Mouse (Mus musculus) cerebellum, adult 11-12 months (tissue): Measurements from ENCODE around the gene Nup155.
"Not testable (repeated sequence)": the region's sequence is repeated elsewhere in the genome, so short reads cannot be mapped to it uniquely, and the experiment has no call there.

ENCODE experiments used
- DNase-seq: peaks from one replicate; pipeline ENCODE4 v3.0.0; 2022

Nup155 gene

DNA sequence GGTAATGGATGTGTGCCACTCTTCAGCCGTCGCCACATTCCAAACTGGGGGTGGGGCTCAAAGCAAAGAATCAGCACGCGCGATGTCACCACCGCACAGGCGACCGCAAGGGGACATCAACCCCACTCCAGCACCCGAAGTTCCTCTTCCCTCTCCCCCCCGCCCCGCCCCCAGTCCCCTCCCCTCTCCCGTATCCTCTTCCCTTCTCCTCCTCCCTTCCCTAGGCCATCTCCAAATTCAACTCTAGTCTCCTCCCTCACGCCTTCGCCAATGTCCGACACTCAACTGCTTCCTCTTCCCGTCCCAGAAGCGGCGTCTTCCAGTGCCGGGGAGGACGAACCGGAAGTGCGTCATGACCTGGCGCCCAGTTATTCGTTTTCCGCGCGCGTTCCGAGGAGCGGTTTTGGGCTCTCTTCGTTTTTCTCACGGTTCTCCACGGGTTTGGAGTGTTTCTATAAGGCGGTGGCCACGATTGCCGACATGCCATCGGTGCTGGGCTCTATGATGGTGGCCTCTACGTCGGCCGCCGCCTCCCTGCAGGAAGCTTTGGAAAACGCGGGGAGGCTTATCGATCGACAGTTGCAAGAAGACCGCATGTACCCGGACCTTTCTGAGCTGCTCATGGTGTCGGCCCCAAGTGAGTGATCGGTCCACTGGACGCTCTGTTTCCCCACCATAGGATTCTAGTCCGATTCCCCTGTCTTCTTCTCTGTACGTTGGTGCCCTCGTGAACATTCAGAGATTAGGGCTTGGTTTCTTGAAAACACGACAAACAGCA, at the start of gene Nup155:
Gene Nup155, plus strand, starts transcription at position 308 of the 778 bp plus-strand sequence.
- DNase-seq: peak; percentile 92

DNA sequence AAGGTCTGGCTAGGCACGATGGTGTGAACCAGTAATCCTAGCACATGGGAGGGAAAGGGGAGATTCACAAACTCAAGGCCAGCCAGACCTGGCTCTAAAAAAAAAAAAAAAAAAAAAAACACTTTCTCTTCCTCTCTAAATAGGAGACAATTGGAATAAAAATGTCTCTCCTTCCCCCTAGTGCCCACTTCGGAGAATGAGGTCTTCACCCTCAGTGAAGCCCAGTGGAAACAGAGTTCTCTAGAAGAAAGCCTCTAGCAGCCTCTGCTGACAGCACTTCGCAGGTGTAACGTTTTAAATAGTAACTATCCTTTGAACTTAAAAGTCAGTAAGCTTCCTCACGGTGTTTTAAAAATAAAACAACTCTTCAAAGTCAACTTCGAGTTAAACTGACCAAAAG, 43.9 kb upstream of the Nup155 start:
- no peak for DNase-seq

DNA sequence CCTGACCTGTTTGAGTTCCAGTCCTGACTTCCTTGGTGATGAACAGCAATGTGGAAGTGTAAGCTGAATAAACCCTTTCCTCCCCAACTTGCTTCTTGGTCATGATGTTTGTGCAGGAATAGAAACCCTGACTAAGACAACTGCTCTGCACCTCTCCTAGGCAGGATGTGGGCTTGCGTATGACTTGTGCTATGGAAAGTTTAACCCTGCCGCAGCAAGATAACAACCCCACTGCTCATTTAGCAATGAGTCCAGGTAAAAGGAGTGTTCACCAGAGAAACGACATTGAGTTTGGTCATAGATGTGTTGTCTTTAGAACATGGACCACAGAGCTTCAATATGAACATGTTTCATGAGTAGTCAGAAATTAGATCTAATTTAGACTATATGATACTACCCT, 35.9 kb upstream of the Nup155 start:
- DNase-seq: not testable (repeated sequence)

DNA sequence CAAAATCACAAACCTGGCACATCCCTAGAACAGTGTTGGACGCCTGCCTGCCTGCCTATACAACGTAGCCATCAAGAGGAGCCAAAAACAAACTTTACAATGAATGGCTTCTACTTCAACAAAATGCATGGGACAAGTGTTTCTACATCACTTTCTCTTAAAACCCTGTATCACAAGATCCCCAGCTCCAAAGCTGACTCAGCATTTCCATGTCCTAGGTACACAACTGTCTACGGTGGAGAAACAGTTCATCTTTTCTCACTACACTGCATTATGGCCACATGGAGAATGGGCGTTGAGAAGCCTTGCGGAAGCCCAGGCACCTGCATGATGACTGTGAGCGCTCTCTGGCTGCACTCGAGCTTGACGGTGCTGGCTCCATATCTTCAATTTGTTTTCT, 26.9 kb upstream of the Nup155 start:
- no peak for DNase-seq

DNA sequence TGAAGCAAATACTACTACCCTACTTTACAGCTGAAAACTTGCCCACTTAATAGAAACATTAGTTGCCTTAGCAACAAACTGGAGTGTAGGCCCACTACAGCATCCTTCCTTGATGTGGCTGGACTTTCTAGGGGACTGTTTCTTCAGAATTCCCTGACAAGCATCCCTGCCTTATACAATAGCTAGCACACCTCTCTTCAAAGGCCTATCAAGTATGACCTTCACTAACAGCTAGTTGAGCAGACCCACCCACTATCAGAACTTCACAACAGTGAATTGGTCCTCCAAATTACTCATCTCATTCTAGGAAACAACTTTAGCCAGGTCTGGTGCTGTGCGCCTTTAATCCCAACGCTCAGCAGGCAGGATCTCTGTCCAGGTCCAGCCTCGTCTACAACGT, 21.8 kb upstream of the Nup155 start:
- no peak for DNase-seq

DNA sequence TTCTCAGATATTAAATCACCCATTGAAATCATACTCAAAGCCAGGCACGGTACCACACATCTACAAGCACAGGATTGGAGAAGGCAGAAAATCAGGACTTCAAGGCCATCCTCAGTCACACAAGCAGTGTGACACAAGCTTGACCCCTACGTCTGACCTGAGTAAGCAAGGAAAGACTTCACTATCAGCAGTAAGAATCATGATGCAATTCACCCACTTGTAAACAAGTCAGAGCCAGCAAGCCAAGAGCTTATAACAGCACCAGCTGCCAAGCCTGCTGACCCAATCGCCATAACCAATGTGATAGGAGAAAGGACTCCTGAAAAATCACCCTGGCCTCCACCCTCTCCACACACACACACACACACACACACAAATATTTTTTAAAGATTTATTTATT, 20.4 kb upstream of the Nup155 start:
- DNase-seq: no peak

DNA sequence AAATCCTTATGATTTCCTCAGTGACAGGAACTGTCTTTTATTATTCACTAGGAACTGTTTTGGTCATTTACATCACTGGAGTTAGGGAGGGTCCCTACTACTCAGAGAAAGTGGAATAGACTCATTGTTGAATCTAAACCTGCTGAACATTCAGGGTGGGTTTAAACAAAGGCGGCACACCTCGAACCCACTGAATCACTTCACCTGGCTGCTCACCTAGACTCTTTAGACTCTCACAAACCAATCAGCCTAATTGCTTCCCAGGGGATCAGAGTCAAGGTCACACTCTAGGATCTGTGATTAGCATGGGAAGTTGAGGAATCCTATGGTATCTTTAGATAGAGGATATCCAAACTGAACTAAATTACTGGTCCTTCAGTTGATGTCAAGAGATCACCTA, 18.4 kb upstream of the Nup155 start:
- DNase-seq: no peak

DNA sequence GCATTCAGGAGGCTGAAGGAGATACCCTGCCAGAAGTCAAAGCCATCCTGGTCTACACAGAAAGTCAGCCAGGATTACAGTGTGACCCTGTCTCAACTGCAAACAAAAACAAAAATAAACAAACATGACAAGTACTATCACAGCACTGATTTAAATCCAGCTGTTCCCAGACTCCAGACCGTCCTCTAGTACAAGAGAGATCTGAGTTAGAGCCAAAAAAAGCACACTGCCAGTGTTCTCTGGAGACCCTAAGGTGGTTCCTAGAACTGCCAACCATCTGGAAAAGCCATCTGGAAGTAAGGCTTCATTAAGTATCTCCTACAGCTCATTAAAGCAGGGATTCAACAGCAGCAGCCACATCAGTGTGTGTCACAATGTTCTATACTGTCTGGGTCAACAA, 16.4 kb upstream of the Nup155 start:
- not testable (repeated sequence) for DNase-seq

DNA sequence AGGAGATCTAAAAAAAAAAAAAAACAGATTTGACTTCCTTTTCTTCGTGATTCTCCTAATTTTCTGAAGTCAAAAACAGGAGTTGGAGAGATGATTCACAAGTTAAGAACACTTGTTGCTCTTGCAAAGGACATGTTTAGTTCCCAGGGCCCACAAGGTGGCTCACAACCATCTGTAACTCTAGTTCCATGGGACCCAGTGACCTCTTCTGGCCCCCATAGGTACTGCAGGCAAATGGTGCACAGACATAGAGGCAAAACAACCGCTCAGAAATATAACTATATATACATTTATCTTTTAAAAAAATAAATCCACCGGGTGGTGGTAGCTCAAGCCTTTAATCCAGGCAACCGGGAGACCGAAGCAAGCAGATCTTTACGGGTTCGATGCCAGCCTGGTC, 11.2 kb upstream of the Nup155 start:
- peak; percentile 26 for DNase-seq

DNA sequence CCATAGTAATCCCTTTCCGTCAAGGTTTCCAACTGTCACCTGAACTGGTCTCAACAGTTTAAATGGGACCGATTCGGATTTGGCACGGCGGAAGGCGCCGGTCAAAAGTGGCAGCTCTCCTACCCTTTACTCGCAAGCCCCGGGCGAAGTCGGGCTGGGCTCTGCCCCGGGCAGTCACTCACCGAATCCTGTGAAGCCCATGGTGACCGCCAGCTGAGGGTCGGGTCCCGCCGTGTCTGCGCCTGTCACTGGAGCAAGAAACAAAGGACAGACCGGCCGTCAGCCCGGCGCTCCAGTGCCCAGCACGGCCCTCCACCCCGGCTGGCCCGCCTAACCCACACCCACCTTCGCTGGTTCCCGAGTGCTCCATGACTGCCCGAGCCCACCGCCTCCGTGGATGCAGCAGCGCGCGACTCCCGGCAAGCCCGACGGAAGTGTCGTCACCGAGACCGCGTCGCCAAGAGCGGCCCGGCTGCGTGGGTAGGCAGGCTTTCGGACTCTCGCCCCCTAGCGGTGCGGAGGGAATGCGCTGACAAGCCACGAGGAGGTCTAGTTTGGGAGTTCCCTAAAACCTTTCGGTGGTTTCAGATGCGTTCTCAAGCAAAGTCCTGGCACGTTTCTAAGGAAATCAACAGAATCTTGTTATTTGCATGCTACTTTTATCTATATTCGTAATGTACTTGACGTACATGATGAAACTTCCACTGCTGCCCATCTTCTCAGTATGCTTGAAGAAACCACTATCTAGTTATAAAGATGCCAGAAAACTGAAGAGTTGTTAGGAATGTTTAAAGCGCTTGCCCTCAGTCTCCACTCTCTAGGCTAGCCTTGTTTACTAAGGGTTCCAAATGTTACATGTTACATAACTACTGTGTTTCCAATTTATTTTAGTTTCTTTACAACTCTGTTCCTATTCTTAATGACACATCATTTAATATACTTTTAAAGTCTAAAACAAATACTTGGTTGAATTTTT, 10.0 kb upstream of the Nup155 start, which contains the start of gene Wdr70:
Gene Wdr70, minus strand, starts transcription at position 436 of the 976 bp plus-strand sequence.
- peak; percentile 93 for DNase-seq

DNA sequence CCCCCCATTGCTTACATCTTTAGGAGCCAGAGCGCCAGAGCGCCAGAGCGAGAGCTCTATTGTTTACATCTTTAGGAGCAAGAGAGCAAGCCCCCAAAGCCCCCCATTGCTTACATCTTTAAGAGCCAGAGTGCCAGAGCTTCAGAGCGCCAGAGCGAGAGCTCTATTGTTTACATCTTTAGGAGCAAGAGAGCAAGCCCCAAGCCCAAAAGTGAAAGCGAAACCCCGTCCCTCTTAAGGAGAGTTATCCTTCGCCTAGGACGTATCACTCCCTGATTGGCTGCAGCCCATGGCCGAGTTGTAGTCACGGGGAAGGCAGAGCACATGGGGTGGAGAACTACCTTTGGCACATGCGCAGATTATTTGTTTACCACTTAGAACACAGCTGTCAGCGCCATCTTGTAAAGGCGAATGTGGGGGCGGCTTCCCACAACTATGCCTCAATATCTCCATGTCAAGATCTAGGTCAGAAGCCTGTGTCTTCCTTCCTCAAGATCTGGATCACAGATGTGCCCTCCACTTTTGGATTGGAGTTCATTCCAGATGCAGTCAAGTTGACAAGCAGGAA, 7.0 kb upstream of the Nup155 start:
- not testable (repeated sequence) for DNase-seq

DNA sequence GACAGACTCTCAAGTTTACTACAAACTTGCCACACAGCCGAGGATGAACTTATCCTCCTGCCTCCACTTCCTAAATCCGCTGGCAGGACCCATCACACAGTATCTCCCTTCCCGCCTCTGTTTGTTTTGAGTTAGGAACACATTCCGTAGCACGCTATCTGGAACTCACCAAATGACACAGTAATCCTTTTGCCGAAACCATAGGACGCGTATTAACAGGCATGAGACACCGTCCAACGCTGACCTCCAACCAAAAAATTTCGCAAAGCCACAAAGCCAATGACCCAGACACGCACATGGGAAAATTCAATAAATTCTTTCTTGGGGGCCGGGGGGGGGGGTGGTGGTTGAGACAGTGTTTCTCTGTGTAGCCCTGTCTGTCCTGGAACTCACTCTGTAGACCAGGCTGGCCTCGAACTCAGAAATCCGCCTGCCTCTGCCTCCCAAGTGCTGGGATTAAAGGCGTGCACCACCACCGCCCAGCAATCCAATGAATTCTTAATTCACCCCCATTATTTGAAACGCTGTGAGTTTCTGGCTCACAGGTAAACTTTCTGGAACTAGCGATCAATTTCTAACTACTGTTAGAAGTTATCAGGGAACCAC, 610 bp upstream of the Nup155 start:
- peak; percentile 11 for DNase-seq

DNA sequence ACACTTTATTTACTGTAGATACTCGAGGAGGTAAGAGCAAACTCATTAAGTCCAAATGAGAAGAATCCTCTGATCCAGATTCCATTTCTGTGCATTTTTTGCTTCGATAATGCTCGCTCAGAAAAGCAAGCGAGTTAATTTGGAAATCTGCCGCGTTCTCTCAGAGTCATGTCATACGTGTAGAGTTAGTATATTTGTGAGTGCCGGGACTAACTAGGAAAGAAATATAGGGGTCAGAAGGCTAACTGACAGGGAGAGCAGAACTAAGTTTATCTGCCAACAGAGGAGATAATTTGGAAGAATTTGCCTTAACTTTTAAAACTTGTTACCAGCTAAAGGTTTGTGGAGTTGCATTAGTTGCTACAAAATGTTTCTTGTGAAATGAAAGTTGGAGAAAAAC, 709 bp downstream of the Nup155 start:
- no peak for DNase-seq

DNA sequence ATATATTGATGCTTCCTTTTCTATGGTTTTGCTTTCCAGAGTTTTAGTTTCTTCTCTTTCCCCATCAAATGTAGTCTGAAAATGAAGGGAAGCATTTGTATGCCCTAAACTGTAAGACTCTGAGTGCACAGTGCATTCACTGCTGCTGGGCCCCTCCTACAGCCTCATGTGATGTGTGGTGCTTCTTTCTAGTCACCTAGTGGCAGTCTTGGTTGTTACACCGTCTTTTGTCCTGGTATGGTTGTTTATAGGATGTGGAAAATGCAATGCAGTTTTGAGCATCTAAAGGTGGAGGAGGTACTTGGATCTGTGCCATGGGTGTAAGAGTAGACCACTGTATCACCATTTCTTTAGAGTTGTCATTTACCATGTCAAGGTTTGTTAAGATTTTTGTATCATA, 20.2 kb downstream of the Nup155 start:
- DNase-seq: no peak

DNA sequence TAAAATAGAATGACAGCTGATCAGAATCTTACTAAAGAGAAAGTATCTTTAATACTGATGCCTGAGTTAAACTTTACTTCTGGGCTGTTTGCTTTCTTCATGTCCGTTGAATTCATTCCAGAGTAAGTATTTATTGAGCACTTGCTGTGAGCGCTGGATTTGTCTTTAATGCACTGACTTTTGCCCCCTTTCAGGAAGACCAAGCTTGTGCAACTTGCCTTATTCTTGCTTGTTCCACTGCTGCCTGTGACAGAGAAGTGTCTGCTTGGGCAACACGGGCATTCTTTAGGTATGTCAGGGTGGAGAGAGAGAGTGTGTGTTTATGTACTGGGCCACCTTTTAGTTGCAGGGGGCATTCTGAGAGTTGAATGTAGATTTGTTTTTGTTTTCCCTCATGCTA, 22.2 kb downstream of the Nup155 start:
- no peak for DNase-seq

DNA sequence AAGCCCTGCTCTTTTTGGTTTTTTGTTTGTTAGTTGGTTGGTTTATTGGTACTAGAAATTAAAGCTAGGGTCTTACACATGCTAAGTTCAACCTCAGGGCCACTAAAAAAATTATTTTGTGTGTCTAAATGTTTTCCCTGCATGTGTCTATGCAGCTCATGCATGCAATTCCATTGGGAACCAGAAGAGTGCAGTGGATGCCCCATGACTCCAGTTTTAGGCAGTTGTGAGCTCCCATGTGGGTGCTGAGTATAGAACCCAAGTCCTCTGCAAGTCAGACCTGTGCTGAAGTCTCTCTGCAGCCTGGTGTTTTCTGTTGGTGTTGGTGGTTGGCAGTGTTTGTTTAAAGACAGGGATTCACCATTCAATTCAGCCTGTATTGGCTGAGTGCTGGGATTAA, 22.7 kb downstream of the Nup155 start:
- no peak for DNase-seq

DNA sequence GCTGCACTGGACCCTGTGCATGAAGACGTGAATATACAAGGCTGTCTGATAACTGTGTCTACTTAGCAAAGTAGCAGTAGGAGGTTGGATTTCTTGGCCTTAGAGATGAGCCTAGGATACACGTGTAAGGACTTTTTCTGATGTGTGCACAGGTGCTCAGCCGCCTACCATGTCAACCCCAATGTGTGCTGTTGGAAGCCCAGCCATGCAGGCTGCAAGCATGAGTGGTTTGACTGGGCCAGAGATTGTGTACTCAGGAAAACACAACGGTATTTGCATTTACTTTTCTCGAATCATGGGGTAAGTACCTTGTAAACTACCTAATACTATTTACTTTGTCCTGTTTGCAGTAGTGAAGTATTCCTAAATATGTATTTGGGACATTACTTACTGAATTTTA, 26.5 kb downstream of the Nup155 start:
- DNase-seq: no peak

DNA sequence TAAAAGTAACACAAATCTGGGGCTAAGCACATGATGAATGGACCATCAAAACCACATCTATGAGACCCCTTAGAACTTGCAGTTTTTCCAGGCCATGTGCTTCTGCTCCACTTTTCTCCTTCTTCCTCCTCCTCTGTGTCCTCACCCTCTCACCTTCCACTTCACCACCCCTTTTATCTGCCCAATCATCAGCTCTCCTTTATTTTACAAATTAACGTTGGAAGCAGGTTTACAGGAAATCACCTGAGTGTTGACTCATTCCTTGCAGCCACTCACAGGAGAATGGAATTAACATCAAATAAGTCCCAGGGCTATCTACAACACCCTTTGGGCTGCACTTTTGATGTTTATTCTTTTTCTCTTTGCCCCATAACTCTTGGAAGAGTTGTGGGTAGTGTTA, 52.8 kb downstream of the Nup155 start:
- no peak for DNase-seq

DNA sequence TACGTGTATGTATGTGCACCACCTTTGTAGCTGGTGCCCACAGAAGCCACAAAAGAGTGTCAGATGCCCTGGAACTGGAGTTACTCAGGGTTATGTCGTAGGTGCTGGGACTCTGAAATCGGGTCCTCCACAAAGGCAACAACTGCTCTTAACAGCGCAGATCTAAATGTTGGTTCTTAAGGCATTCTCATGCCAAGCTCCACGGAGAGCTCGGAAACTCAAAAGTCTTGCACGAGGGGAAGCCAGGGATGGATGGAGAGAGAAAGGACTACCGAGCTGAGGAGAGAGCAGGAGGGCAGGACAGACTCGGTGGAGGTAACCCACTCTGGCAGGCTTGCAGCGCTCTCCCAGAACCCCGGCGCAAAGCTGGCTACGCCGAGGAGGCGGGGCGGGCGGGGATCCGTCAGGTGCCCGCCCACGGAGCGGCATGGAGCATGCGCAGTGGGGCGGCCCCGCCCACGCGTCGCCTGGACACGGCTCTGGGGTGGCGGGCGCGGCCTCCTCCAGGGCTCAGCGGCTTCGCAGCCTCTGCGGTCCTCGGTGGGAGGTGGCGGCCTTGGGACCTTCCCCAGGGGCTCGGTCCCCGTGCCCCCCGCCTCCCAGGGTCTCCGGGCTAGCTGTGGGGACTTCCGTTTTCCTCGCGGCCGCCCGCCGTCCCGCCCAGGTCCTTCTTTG, 59.7 kb downstream of the Nup155 start, which contains the start of gene Cplane1:
Gene Cplane1, plus strand, starts transcription at position 516 of the 675 bp plus-strand sequence.
- peak; percentile 92 for DNase-seq

DNA sequence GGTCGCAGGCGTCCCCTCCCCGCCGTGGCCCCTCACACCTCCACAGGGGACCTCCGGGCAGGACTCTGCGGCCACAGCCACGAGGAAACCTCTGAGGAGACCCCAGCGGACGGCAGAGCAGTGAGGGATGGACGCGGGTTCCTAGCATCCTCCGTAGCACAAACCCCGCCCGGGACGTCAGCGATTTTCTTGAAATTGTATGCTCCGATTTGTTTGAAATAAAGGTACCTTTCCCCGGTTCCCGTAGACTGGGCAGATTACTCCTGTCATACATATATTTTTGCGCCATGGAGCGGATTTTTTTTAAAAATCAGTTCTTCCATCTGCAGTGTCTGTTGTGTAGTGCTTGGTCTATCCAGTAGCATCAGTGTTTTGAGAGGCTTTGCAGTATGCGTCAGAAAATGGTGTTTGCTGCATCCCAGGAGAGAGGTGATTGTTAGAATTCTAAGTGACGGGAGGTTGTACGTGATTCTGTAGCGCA, 60.2 kb downstream of the Nup155 start:
- DNase-seq: no peak

DNA sequence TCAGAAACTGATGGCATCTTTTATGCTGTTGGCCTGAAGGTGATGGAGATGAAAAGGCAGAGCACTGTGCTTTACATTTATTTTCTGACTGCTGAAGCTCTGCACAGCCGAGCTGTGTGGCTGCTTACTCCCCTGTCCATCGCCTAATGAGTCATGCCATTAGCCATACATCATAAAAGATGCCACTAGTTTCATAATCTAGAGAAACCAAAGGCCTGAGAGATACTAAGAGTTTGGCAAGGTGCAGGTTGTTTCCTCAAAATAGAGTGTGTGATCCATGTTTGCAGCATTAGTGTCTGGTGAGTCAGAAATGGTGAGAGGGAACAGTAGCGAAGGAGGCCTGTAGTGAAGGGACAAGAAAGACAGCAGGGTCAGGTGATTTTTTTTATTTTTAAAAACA, 80.5 kb downstream of the Nup155 start:
- DNase-seq: no peak

DNA sequence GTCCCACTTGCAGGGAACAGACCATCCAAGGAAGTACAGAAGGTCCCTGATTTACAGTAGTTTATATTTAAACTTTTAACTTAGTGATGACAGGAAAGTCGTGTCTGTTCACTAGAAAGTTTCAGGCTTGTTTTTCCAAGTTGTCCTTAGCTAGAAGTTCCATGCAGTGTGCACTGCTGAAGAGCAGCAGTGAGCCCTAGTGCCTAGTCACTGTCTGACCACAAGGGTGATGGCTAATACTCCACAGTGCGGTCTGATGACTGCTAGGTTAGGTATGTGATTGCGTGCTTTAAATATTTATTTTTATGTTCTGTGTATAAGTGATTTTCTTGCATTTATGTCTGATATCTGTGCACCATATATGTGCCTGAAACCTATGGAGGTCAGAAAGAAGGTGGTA, 81.4 kb downstream of the Nup155 start:
- DNase-seq: no peak
